Mouse (Mus musculus) spleen, postnatal 36 days (tissue): ENCODE results near the gene Mmp24.
"Not testable (repeated sequence)": the region's sequence is repeated elsewhere in the genome, so short reads cannot be mapped to it uniquely, and the experiment has no call there.

Source experiments
- DNase-seq, 2 experiments: peaks; one replicate each; pipeline ENCODE4 v3.0.0; 2022; ENCODE audit warnings: low spot score in 2 of 2, mixed read lengths in 1 of 2

Gene Mmp24

DNA sequence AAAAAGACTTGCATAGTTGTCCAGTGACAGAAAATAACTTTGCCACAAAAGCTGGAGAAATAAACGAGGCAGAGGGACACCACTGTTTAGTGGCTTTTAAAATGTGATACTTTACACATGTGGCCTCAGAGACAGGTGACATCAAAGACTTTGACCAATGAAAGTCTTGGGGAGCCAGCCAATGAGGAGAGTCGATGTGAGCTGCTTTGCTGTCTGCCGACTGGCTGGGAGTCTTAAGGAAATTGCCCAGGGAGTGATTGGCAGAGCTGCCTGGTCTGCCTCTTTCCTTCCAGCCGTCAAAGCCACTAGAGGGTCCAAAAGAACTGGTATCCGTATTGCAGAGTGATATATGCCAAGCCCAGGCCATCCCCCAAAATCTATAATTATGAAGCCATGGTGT, 39.7 kb downstream of the Mmp24 start:
- peak in 1 of 2 experiments; percentile 18 for DNase-seq

DNA sequence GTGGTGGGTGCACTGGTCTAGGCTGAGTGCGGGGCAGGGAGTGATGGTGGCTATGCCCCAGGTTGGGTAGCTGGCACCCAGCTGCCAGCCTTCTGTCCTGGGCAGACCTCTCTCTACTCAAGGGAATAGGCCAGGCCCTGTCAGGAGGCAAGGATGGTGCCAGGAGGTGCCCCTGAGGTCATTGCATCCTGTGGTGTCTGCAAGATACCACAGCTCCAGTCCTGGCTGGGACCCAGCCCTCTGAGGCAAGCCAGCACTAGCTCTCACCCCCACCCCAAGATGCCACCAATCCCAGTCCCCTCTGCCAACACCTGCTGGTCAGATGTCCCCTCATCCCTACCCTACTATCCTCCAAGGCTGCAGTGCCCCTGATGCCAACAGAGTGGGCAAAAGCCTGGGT, 41.0 kb downstream of the Mmp24 start:
- DNase-seq: no peak

DNA sequence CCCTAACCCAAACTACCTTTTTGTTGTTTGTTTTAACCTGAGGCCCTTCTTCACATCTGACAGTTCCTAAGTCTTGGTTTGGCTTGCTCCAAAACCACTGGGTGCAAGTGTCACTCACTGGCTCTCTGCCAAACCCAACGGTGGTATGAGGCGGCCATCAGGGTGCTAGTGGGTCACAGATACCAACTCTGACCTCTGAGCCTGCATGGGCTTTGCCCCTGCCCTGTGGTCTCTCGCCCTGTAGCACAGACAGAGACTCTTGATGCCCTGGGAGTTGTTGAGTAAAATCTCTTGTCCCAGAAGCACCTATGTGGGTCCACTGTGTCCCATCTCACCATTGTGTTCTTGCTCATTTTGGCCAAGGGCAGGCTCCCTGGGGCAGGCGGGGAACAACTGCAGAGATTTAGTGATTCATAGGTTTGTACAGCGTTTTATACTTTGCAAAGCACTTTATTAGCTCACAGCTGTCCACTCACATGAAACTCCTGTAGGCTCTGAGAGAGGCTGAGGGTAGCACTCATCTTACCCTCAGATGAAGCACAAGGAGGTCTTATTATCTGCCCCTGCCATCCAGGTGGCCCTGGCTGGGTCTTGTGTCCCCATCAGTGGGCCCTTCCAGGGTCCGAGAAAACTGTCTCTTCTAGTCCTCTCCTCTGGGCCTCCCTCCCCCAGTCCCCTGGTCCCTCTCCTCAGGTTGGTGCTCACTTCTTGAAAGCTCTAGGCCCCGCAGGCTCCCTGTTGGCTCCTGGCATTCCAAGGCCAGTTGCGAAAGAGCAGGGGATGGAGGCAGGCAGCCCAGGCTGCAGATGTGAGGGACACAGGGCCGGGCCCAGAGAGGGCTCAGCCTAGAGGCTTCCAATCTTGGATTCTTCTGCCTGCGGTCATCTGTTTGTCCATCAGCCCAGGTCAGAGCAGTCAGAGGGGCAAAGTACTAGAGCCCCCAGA, 42.4 kb downstream of the Mmp24 start:
- no peak for DNase-seq

DNA sequence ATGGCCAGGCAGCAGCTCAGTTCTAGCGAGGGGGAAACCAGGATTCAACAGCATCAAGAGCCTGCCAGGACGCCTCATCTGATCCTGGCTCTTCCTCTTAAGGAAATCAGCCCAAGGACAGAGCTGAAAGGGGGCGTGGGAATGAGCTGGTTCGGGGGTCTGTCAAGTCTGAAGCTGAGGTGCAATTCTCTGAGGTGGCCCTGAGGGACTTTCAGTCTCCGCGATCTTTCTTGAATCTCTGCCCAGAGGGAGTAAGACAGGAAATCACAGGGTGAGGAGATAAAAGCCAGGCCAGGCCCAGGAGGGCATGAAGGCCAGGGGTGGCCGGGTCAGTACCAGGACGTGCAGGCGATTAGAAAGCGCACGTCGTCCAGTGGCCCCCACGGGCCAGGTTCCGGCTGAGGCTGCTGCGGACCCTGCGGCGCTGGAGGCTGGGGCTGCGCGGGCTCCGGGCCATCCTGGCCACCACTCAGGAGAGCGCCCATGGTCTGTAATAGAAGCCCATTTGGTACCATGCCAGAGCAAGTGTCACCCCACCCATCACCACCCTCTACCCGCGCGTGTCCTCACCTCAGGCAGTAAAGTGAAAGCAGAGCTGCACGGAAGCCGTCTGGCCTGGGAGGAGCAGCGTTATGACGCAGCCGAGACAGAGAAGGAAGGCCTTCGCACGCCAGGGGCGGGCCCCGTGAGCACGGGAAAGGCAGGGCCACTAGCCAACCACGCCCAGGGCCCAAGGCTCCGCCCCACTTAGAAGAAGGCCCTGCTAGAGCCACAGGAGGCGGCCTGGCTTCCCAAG, 43.7 kb downstream of the Mmp24 start:
- DNase-seq: peak; percentile 95 to 96

DNA sequence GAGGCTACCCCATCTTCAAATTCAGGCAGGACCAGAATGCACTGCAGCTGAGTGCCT, 44.1 kb downstream of the Mmp24 start, which contains the start of gene BC029722:
TSS of gene BC029722 (minus strand) at position 35 of the 57 bp plus-strand sequence.
- DNase-seq: no peak

DNA sequence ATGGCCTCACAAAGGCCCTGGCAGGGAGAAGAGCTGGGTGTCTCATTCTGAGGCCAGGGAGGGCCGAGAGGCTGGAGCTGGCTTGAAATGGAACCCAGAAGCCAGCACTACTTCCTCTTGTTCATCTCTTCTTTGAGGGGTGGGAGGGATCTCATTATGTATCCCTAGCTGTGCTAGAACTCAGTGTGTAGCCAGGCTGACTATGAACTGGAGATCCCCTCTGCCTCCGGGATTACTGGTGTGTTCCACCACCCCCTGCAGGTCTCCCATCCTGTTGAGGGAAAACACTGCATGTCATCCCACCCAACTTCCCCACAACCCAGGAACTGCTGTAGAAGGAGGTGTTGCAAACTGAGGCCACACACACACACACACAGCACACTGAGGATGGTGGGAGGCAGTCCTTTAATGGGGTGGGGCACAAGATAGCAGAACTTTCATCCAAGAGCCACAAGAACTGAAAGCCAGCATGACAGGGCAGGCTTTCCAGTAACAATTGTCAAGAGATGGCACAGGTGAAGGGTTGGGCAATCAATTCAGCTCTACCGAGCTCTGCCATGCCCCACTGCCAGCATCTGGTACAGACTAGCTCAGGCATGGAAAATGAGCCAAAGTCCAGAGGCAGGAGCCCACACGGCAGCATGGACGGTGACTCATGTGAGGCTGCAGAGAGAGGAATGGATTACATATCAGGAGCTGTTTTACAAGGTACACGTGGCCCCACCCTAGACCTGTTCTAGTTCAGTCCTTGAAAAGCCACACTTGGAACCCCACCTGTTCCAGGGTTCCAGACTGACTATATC, 44.5 kb downstream of the Mmp24 start:
- no peak for DNase-seq

DNA sequence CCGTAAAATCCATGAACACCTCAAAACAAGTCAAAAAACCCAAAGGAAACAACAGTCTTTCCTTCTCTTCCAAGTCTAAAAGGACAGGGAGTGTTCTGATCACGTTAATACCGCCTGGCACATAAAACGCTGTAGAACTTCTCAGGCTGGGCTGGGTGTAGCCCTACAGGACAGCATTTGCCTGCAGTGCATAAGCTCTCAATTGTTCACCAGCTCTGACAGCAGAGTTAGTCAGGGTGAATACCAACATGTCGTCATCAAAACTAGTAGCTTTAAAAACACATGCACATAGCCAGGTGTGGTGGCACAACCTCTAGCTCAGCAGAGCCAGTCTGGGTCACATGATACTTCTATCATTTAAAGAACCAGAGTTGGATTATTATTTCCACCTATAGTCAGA, 45.6 kb downstream of the Mmp24 start:
- DNase-seq: no peak

DNA sequence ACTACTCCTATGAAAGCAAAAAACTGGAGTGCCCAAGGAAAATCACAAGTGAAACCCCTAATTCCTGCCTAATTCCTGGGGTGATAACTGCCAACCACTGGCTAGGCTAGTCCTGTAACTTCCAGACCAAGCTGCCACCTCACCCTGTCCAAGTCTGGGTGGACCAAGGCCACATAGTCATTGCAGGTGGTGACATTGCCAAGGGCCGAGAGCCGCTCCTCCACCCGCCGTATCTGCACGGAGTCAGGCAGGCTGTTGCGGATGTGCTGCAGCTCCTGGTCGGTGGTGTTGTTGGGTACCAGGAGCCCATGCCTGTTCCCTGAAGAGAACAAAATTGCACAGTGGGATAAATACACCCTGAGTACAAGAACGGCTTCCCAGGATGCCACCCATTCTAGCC, 48.6 kb downstream of the Mmp24 start:
- no peak for DNase-seq

DNA sequence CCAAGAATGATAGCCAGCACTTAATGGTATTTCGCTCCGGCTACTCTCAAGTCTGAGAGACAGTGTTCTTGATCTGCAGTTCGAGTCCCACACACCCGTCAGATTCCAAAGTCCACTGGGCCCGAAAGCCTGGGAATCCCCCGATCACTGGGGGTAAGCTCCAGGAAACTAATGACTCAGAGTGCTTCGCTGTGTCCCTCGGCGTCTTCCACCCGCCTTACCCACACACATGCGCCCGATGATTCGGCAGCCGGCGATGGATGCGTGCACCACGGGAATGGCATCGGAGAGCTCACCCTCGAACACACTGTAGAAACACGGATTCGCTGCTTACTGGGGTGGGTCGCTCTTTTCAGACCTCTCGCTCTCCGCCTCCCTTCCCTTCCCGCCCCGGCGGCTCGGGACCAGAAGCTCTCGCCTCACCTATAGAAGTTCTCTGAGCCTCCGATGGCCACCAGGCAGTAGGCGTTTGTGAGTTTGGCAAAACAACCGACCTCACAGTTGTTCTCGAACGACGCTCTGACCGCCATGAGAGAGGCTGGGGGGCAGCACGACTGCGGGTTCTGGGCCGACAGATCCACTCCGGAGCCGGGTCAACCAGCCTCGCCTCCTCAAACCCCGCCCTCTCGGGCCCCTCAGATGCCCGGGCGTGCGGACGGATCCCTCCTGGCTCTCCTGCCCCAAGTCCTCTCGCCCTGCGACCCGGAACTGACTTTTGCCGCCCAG, 50.9 kb downstream of the Mmp24 start:
- peak in 1 of 2 experiments; percentile 12 for DNase-seq

DNA sequence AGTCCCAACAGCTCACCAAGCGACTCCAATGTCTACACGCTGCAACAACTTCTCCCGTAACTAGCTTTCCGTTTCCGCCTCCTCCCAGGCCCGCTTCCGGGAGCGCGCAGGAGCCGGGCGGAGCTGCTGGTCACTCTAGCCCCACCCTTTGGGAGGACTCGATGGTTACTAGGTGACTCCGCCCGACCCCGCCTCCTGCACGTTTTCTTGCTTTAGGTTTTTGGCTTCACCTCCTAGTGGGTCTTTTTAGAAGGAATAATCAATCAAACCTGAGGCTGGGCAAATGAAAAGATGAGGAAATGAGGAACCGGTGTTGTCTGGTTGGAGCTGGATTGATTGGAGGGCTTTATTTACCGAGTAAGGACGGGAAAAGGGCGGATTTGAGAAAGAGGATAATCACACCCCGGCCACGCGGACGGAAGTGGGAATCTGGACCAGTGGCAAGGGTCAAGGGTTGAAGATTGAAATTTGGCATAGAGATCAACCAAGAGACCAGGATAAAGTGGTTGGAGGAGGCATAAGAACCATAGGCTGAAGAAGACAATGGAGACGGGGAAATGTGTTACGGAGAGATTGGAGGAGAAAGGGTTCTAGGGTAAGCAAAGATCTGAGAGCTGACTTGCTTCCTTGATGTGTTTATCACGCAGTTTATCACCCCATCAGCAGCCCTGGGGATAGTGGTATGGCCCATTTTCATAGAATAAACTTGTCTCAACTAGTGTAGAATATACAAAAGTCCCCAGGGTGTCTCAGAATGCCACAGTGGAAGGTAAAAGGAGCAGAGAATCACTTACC, 51.7 kb downstream of the Mmp24 start, which contains the start of gene Eif6:
TSS of gene Eif6 (minus strand) at position 296 of the 795 bp plus-strand sequence.
- DNase-seq: peak; percentile 87 to 89

DNA sequence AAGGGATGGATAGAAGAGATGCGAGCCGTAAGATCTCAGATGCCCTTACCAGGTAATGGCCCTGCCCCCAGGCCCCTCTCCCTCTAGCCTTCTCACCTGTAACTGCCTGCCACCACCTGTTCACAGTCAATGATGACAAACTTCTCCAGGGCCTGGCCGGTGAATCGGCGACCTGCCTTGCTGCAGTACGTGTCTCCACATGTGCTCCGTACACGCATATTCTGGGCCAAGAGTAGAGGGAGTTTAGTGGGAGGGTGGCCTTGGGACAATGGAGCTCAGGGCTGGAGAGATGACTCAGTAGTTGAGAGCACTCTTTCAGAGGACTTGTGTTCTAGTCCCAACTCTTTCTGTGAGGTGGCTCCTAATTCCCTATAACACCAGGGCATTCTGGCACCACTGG, 55.7 kb downstream of the Mmp24 start:
- no peak for DNase-seq

DNA sequence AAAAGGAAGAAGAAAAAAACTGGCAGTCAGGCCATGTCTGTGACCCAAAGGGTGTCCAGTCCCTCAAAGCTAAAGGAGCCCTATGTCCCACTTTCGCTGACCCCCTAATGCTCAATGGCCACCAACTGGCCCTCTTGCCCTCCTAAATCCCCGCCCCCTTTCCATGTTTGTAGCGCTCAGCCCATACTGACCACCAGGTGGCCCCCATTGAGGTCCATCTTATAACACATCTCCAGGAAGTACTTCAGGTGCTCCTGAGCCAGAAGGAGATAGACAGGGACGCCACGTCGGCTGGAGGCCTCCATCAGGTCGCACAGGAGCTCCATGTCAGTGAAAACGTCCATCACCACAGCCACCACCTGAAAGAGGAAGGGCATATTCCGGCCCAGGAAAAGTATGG, 56.2 kb downstream of the Mmp24 start:
- DNase-seq: no peak

DNA sequence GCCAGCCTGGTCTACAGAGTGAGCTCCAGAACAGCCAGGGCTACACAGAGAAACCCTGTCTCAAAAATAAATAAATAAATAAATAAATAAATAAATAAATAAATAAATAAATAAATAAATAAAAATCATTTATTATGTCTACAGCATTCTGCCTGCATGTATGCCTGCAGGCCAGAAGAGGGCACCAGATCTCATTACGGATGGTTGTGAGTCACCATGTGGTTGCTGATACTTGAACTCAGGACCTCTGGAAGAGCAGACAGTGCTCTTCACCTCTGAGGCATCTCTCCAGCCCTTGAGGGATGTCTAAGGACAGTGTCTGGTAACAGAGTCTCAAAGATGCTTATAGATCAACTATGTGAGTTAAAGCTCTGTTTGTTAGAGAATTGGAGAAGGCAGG, 56.9 kb downstream of the Mmp24 start:
- not testable (repeated sequence) for DNase-seq

DNA sequence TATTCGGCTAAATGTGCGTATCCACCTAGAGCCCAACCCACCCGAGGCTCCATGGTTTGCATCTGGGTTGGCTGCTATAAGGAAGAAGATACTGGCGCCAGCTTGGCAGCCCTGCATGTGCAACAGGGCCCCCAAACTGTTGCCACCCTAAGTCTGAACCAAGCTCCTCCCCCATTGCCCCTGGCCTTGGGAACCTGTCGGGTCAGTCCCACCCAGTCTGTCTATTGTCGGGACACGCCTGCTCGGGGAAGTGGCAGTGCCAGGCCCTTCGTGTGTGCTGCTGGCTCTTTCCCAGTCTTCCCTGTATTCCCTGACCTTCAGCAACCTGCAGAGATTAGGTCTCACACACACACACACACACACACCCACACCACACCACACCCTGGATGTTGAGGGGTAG, 59.6 kb downstream of the Mmp24 start, which contains the start of gene Fam83c:
TSS of gene Fam83c (minus strand) at position 123 of the 400 bp plus-strand sequence.
- DNase-seq: no peak

DNA sequence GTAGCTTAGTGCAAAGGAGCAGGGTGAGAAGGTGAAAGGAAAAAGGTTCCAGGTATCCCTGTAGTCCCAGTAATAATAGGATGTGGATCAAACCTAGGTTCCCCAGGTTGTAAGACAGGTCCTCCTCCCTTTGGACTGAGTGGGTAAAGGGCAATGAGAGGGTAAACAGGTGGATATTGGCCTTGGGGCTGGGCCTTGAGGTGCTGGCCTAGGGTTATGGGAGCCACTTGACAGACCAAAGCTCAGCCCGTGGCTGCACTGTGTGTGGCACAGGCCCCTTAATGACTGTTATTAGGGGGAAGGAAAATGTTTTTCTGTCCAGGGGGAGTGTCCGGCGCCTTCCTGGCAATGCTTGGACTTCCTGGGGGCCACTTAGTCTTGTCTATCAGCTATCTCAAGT, 62.8 kb downstream of the Mmp24 start:
- no peak for DNase-seq

DNA sequence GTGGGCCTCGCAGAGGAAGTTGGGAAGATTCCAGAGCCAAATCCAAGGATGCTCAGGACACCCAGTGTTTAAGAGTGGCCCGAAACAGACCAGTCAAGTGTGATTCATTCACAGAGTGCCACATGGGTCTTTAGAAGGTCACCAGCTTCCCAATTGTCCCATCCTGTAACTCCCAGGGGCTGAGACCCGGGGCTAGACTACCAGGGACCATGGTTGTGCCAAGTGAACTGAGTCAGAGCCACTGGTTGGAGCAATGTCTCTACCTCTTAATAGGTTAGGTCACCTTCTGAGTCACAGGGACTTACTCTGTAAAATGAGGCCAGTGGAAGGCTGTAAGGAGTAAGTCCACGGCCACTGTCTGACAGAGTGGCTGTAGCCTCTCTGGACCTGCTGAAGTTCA, 63.8 kb downstream of the Mmp24 start:
- DNase-seq: no peak

DNA sequence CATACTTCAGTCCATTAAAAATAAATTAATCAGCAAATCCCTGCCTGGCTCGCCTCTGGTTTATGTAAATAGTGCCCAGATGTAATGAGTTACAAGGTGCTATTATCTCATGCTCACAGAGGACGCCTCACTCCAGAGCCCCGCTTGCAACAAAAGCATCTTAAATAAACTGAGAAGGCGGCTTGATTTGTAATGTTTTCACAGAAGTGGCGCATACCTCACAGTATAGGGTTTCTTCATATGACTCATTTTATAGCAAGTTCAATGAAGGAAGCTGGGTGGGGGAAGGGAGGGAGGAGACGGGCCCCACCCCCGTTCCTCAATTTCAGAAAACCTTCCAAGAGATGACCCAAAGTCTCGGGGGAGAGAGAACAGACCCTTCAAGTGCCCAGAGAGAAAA, 71.8 kb downstream of the Mmp24 start:
- no peak for DNase-seq

DNA sequence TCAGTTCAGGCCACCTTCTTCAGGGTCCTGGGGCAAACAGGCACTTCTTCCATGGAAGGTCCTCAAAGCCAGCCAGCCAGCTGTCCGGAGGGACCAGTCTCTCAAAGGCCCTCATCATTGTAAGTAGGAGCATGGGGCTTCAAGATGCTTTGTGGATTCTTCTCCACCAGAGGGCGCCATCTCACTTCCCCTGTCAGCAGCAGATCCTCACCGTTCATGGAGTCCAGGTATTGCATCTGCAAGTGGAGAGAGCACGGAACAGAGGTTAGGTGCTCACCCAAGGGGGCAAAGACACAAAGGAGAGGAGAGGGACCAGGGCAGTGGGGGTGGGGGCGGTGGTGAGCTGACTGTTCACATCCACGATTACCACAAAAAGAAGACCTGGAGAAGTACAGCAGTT, 73.1 kb downstream of the Mmp24 start:
- peak; percentile 54 to 56 for DNase-seq

DNA sequence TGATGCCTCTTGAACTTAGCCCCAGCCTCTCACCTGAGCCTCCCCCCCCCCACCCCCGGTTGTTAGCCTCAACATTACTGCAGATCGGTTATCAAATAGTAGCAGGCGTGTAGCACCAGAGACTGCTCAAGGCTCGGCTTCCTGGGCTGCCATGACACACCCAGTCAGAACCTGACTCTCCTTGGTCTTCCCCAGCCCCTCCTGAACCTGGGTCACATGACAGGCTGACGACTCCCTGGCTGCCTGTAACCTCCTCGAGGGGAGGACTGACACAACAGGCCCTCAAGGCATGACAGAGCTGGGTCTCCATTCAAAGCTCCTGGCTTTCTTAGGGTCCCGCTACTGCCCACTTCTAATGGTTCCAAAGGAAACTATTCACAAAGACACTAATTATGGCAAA, 74.3 kb downstream of the Mmp24 start:
- DNase-seq: no peak

DNA sequence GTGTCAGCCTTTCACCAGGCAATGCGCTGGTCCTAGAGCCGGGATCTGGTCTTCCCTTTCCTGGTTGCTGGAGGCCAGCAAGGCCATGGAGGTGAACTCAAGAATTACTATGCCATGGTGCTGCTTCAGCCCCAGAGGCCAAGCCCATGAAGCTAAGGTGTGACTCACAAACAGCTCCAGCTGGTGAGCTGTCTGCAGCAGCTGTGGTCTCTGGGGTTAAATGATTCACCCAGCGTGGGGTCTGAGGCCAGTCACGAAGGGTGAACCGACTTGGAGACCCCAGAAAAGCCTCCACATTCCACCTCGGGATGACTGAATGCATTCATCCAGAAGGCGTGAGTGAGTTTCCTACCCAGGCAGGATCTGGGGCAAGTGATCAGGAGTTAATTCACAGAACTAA, 75.0 kb downstream of the Mmp24 start:
- DNase-seq: no peak

DNA sequence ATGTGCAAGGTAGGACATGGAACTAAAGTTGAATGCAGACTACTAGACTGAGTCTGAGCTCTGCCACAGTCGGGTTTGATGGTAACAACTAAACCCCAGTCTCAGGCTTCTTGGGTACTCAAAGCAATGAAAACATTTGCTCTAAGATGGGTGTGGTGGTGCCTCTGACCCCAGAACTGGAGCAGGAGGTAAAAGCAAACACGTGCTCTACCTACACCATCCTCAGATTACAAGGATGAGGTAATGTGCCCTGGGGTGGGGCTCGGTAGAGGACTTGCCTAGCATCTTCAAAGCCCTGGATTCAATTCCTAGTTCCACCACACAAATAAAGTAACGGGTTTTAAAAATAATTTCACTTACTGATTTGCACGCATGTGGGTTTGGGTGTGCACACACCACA, 77.4 kb downstream of the Mmp24 start:
- no peak for DNase-seq
